Mouse (Mus musculus) c-Kit-negative CD71-positive TER-119-positive erythroid progenitor cells, embryonic 14.5 days (primary cell): ENCODE measurements around the gene Fam189a2.

ENCODE experiments used
- DNase-seq: peaks from one replicate; pipeline ENCODE4 v3.0.0-alpha.2; 2013; ENCODE audit warnings: low read depth, low spot score

The Fam189a2 gene

DNA sequence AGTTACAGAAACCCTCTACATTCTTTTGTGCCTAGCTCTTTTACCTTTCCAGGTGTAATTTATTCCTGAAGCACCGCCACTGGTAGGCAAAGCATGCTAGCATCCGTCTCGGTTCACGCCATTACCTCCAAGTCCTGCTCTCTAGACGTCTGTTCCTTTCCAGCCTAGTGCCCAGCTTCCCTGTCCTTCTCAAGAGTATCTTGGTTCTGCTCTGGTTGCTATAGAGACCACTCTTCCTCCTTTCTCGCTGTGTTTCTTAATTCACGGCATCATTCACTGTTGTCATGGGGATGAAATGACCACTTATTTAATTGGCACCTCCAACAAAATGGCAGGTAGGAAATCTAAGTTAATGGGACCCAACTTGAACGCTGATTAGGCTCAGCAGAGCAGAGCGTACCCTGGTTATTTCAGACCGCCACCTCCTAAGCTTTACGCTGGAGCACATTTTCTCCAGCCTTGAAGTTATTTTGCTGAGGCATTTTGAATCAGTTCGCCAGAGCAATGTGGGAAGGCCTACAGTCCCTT lies 89.3 kb downstream of the Fam189a2 start:
- DNase-seq: no peak

DNA sequence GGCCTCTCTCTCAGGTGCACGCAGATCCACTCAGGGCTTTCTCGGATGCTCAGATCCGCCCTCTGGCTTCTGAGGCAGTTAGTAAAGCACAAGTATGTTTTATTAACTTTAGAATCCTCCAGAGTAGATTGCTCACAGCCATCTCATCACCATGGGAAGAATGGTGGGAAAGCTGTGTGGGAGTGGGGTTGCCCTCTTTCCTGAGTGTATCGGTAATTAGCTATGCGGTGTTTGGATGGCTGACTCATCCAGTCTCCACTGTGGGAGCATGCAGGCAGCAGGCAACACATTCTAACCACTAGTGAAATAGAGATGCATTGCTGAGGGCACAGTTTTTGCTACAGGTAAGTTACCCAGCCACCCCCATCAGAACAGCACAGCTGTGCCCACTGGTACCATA lies 100.0 kb downstream of the Fam189a2 start:
- no peak for DNase-seq

DNA sequence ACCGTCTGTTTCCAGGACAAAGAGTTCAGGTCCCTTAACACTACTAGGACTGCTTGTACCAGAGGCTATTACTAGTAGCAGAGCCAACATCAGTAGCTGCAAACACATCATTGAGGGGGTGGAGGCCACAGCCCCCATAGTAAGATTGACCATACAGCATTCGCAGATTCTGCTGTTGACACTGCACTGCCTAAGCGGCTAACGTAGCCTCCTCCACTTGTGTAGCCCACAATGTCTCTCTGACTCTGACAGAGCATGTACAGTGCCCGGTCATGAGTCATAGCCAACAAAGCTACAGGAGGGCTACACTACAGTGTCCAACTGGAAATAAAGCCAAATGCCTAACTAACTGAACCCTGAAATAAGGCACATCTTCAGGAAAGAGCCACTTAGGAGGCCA lies 105.3 kb downstream of the Fam189a2 start:
- DNase-seq: no peak

DNA sequence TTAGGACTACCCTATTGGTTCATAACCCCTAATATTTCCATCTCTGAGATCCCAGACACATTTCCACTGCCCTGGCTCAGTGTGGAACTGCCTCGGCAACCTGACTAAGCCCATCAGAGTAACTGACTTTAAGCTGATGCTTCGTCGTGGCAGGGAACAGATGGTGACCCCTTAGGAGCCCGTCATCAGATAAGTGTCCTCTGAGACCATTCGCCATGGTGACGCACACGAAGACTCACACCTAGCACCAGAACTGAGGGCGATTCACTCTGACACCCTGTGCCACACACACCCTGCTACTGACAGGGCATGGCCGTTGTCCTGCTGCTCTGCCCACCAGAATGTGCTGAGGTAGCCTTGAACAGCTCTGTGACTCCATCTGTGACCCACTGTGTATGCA lies 106.0 kb downstream of the Fam189a2 start:
- no peak for DNase-seq

DNA sequence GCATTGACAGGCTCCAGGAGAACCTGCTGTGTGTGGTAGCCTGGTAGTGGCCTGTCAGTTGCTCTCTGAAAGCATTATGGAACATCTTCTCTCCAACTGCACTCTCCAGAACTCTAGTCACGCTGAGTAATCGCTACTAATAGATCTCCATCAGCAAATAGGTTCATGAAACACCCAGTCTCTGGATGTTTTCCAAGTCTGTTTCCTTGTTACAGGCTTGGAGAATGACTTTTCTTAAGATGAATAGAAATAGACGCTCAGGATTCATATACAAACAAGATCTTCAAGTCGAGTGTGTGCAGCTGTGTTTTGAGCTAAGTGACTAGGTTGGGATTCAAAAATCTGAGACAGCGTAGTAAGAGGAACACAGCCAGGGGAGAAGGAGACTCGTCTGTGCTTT lies 106.8 kb downstream of the Fam189a2 start:
- no peak for DNase-seq
